Mouse (Mus musculus): ENCODE measurements at regions not wholly inside any gene's neighbourhood (a gene's known extent, or its start where the extent isn't known, plus 50 kb on each side); places are given as distances from the start of the nearest gene placed in this dataset.

GRCm38 (mm10) chr12:35303764-35304717, 230.8 kb downstream of the Ahr start:
- Histone ChIP-seq H3K4me3 (ENCODE audit: low read depth, low read length) (no peak overlapping the region), H3K4me1 (ENCODE audit: control insufficient read depth, insufficient read depth, low read length) (no peaks in the 10 kb centered on the region), H3K27me3 (ENCODE audit: control insufficient read depth, insufficient read depth, low read length) (no peaks in the 10 kb centered on the region), H3K9me3 (ENCODE audit: control insufficient read depth, low read length) (no peaks in the 10 kb centered on the region), H3K4me2 (ENCODE audit: low read depth, low read length) (no peak overlapping the region), H3K36me3 (ENCODE audit: control insufficient read depth, insufficient read depth, low read length) (no peaks in the 10 kb centered on the region), H3K9ac (replicated peaks; ENCODE audit: low read depth, low read length) (no peak overlapping the region), H3K27ac (ENCODE audit: low read depth, low read length) (no peak overlapping the region)
- ATAC-seq (ENCODE audit: low read depth): no peak
- 66% methylated on average over 3 of the region's 3 CpGs for WGBS

DNA sequence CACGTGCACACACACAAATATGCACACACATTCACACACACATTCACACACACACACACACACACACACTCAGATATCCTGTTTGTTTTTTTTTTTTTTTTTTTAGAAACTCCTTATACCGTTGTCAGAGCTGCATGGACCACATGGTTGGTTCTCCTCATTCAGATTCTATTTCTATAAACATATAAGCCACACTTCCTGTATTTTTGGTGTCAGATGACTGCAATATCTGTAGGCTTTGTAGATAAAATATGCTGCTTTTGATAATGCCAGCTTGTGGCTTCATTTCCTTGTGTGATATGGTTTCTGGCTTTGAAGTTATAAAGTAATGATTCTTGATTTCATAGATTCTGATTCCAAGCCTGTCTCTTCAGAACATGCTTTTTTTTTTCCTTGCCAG, 231.7 kb downstream of the Ahr start:
- no peak for ATAC-seq (ENCODE audit: low read depth)
- WGBS: 90% methylated on average over 2 of the region's 2 CpGs
- no peak overlapping the region for H3K27ac ChIP-seq (ENCODE audit: low read depth, low read length)

GRCm38 (mm10) chr12:35294668-35295067, 240.2 kb downstream of the Ahr start:
- Histone ChIP-seq H3K4me2 (ENCODE audit: low read depth, low read length) (no peak overlapping the region), H3K4me1 (ENCODE audit: control insufficient read depth, insufficient read depth, low read length) (no peaks in the 10 kb centered on the region), H3K9me3 (ENCODE audit: control insufficient read depth, low read length) (no peaks in the 10 kb centered on the region), H3K27me3 (ENCODE audit: control insufficient read depth, insufficient read depth, low read length) (no peaks in the 10 kb centered on the region), H3K4me3 (ENCODE audit: low read depth, low read length) (no peak overlapping the region), H3K27ac (ENCODE audit: low read depth, low read length) (no peak overlapping the region), H3K36me3 (ENCODE audit: control insufficient read depth, insufficient read depth, low read length) (no peaks in the 10 kb centered on the region), H3K9ac (replicated peaks; ENCODE audit: low read depth, low read length) (no peak overlapping the region)
- WGBS: 97% methylated on average over 1 of the region's 1 CpGs
- ATAC-seq (ENCODE audit: low read depth): no peak

More for the DNA sequence above, 231.7 kb downstream of the Ahr start:
- Histone ChIP-seq H3K4me2 (ENCODE audit: low read depth, low read length) (no peak overlapping the region), H3K4me3 (ENCODE audit: low read depth, low read length) (no peak overlapping the region), H3K36me3 (ENCODE audit: control insufficient read depth, insufficient read depth, low read length) (no peaks in the 10 kb centered on the region), H3K9ac (replicated peaks; ENCODE audit: low read depth, low read length) (no peak overlapping the region), H3K4me1 (ENCODE audit: control insufficient read depth, insufficient read depth, low read length) (no peaks in the 10 kb centered on the region), H3K27me3 (ENCODE audit: control insufficient read depth, insufficient read depth, low read length) (no peaks in the 10 kb centered on the region), H3K9me3 (ENCODE audit: control insufficient read depth, low read length) (no peaks in the 10 kb centered on the region)

DNA sequence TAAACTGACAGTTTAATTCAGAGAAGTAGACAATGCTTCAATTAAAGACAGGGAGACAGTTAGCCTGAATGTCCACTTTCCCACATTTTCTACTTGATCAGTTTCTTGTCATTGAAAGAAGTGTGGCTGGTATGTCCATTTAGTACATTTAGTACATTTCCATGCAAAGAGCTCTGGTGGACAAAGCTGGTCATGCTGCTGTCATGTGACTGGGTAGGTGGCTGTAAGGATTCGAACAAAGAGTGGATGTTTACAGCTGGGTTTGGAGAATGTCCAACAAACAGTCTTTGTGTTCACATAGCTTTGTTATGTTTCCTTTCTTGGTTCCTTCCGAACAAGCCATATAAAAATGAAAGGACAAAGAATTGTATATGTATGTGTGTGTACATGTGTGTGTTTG, 241.3 kb downstream of the Ahr start:
- WGBS: 83% methylated on average over 2 of the region's 2 CpGs
- Histone ChIP-seq H3K9me3 (ENCODE audit: control insufficient read depth, low read length) (no peaks in the 10 kb centered on the region), H3K27ac (ENCODE audit: low read depth, low read length) (no peak overlapping the region), H3K36me3 (ENCODE audit: control insufficient read depth, insufficient read depth, low read length) (no peaks in the 10 kb centered on the region), H3K27me3 (ENCODE audit: control insufficient read depth, insufficient read depth, low read length) (no peaks in the 10 kb centered on the region), H3K4me2 (ENCODE audit: low read depth, low read length) (no peak overlapping the region), H3K4me1 (ENCODE audit: control insufficient read depth, insufficient read depth, low read length) (no peaks in the 10 kb centered on the region), H3K4me3 (ENCODE audit: low read depth, low read length) (no peak overlapping the region), H3K9ac (replicated peaks; ENCODE audit: low read depth, low read length) (no peak overlapping the region)
- ATAC-seq (ENCODE audit: low read depth): no peak

DNA sequence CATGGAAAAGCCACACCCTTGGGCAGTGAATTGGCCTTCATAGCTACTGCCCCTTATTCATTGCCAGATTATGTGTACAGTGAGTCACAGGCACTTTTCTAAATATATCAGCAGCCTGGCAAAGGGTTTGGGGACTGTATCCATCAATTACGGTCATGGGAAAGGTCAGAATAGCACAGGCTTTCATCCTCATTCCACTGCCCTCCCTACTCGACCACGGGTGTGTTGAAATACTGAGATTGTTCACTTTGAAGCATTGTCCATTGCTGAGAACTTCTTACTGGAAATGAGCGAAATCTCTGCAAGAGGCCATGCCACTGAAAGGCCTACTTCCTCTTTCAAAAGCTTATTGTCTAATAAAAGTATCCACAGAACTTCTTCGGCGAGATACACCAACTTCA, 242.9 kb downstream of the Ahr start:
- no peak for ATAC-seq (ENCODE audit: low read depth)
- WGBS: 80% methylated on average over 6 of the region's 6 CpGs
- H3K9ac ChIP-seq (replicated peaks; ENCODE audit: low read depth, low read length): no peak overlapping the region
- H3K4me3 ChIP-seq (ENCODE audit: low read depth, low read length): no peak overlapping the region
- H3K27ac ChIP-seq (ENCODE audit: low read depth, low read length): no peak overlapping the region
- no peak overlapping the region for H3K4me2 ChIP-seq (ENCODE audit: low read depth, low read length)
- no peaks in the 10 kb centered on the region for H3K36me3 ChIP-seq (ENCODE audit: control insufficient read depth, insufficient read depth, low read length)
- no peaks in the 10 kb centered on the region for H3K9me3 ChIP-seq (ENCODE audit: control insufficient read depth, low read length)
- H3K4me1 ChIP-seq (ENCODE audit: control insufficient read depth, insufficient read depth, low read length): no peaks in the 10 kb centered on the region
- no peaks in the 10 kb centered on the region for H3K27me3 ChIP-seq (ENCODE audit: control insufficient read depth, insufficient read depth, low read length)

- Histone ChIP-seq H3K4me2 (ENCODE audit: low read depth, low read length) (no peak overlapping the region), H3K4me1 (ENCODE audit: control insufficient read depth, insufficient read depth, low read length) (no peaks in the 10 kb centered on the region), H3K27me3 (ENCODE audit: control insufficient read depth, insufficient read depth, low read length) (no peaks in the 10 kb centered on the region), H3K27ac (ENCODE audit: low read depth, low read length) (no peak overlapping the region), H3K36me3 (ENCODE audit: control insufficient read depth, insufficient read depth, low read length) (no peaks in the 10 kb centered on the region), H3K4me3 (ENCODE audit: low read depth, low read length) (no peak overlapping the region), H3K9me3 (ENCODE audit: control insufficient read depth, low read length) (no peaks in the 10 kb centered on the region), H3K9ac (replicated peaks; ENCODE audit: low read depth, low read length) (no peak overlapping the region)
- no peak for ATAC-seq (ENCODE audit: low read depth)
- WGBS: 88% methylated on average over 2 of the region's 2 CpGs
Observed at GRCm38 (mm10) chr12:35287974-35288373, 241.0 kb downstream of the Snx13 start.

- H3K9ac ChIP-seq (replicated peaks; ENCODE audit: low read depth, low read length): no peak overlapping the region
- no peaks in the 10 kb centered on the region for H3K9me3 ChIP-seq (ENCODE audit: control insufficient read depth, low read length)
- no peaks in the 10 kb centered on the region for H3K4me1 ChIP-seq (ENCODE audit: control insufficient read depth, insufficient read depth, low read length)
- 92% methylated on average over 3 of the region's 3 CpGs for WGBS
- no peak overlapping the region for H3K4me2 ChIP-seq (ENCODE audit: low read depth, low read length)
- no peak overlapping the region for H3K27ac ChIP-seq (ENCODE audit: low read depth, low read length)
- H3K36me3 ChIP-seq (ENCODE audit: control insufficient read depth, insufficient read depth, low read length): no peaks in the 10 kb centered on the region
- no peaks in the 10 kb centered on the region for H3K27me3 ChIP-seq (ENCODE audit: control insufficient read depth, insufficient read depth, low read length)
- no peak overlapping the region for H3K4me3 ChIP-seq (ENCODE audit: low read depth, low read length)
- no peak for ATAC-seq (ENCODE audit: low read depth)
Observed at GRCm38 (mm10) chr12:35287570-35287969, 240.6 kb downstream of the Snx13 start.

GRCm38 (mm10) chr12:35286974-35287553, 240.1 kb downstream of the Snx13 start:
- Histone ChIP-seq H3K4me1 (ENCODE audit: control insufficient read depth, insufficient read depth, low read length) (no peaks in the 10 kb centered on the region), H3K4me3 (ENCODE audit: low read depth, low read length) (no peak overlapping the region), H3K9me3 (ENCODE audit: control insufficient read depth, low read length) (no peaks in the 10 kb centered on the region), H3K36me3 (ENCODE audit: control insufficient read depth, insufficient read depth, low read length) (no peaks in the 10 kb centered on the region), H3K27ac (ENCODE audit: low read depth, low read length) (no peak overlapping the region), H3K9ac (replicated peaks; ENCODE audit: low read depth, low read length) (no peak overlapping the region), H3K4me2 (ENCODE audit: low read depth, low read length) (no peak overlapping the region), H3K27me3 (ENCODE audit: control insufficient read depth, insufficient read depth, low read length) (no peaks in the 10 kb centered on the region)
- ATAC-seq (ENCODE audit: low read depth): no peak
- WGBS: 94% methylated on average over 3 of the region's 3 CpGs

- H3K4me3 ChIP-seq (ENCODE audit: low read depth, low read length): no peak overlapping the region
- no peak overlapping the region for H3K4me2 ChIP-seq (ENCODE audit: low read depth, low read length)
- no peaks in the 10 kb centered on the region for H3K9me3 ChIP-seq (ENCODE audit: control insufficient read depth, low read length)
- WGBS: 72% methylated on average over 2 of the region's 2 CpGs
- ATAC-seq (ENCODE audit: low read depth): no peak
- no peak overlapping the region for H3K9ac ChIP-seq (replicated peaks; ENCODE audit: low read depth, low read length)
- H3K27me3 ChIP-seq (ENCODE audit: control insufficient read depth, insufficient read depth, low read length): no peaks in the 10 kb centered on the region
- H3K36me3 ChIP-seq (ENCODE audit: control insufficient read depth, insufficient read depth, low read length): no peaks in the 10 kb centered on the region
- no peaks in the 10 kb centered on the region for H3K4me1 ChIP-seq (ENCODE audit: control insufficient read depth, insufficient read depth, low read length)
- H3K27ac ChIP-seq (ENCODE audit: low read depth, low read length): no peak overlapping the region
Observed at GRCm38 (mm10) chr12:35284345-35284744, 237.4 kb downstream of the Snx13 start.
